Mouse (Mus musculus) intestine, embryonic 15.5 days (tissue): ENCODE data around the gene Dohh. TPM values are rescaled to one million over a fixed set of nuclear protein-coding genes. Genes with fewer than 3 reads are reported as not detected.
A peak's percentile ranks its signal among the peaks of the same experiment; 100 is the strongest.

Experiments used
- ATAC-seq: fragments of 200-750 bp; cut with Nextera tagmentation; 2 replicates; pipeline ENCODE4 v1.8.0; 2017; ENCODE audit warnings: moderate TSS enrichment, moderate library complexity
- H3K27ac ChIP-seq: fragments of 300-500 bp; sonication (generic); 2 replicates; pipeline ENCODE4 v1.5.1; 2015; ENCODE audit warnings: mild to moderate bottlenecking, inconsistent platforms
- H3K27me3 ChIP-seq: fragments of 300-500 bp; sonication (generic); replicated peaks from 2 replicates; pipeline ENCODE4 v1.6.1; 2015; ENCODE audit warnings: inconsistent platforms
- H3K36me3 ChIP-seq: fragments of 300-500 bp; sonication (generic); 2 replicates; pipeline ENCODE4 v1.6.1; 2015; ENCODE audit warnings: inconsistent platforms
- H3K4me1 ChIP-seq: fragments of 300-500 bp; sonication (generic); replicated peaks from 2 replicates; pipeline ENCODE4 v1.6.1; 2015; ENCODE audit warnings: inconsistent platforms
- H3K4me2 ChIP-seq: fragments of 300-500 bp; sonication (generic); replicated peaks from 2 replicates; pipeline ENCODE4 v1.6.1; 2015; ENCODE audit warnings: mild to moderate bottlenecking, inconsistent platforms
- H3K4me3 ChIP-seq: fragments of 300-500 bp; sonication (generic); replicated peaks from 2 replicates; pipeline ENCODE4 v1.5.1; 2015; ENCODE audit warnings: inconsistent platforms
- H3K9ac ChIP-seq: fragments of 300-500 bp; sonication (generic); 2 replicates; pipeline ENCODE4 v1.6.1; 2015; ENCODE audit warnings: inconsistent platforms
- H3K9me3 ChIP-seq: fragments of 300-500 bp; sonication (generic); 2 replicates; pipeline ENCODE4 v1.6.1; 2016; ENCODE audit warnings: inconsistent platforms
- WGBS: fragments of 180-500 bp; shearing (Covaris S2); methylation state at CpG from one replicate; pipeline ENCODE4 v1.1.7; 2015; 5-methylcytosine and 5-hydroxymethylcytosine counted together
- polyA plus RNA-seq: library from polyadenylated mRNA; unstranded; fragments of >200 nt; fragmentation: Nextera tagmentation; extraction: Ambion mirVana; gene quantifications from 2 replicates; pipeline ENCODE4 v1.2.1, GENCODE M21; 2015

Gene Dohh
- 89.2 and 100 TPM in 2 replicates for polyA plus RNA-seq

GRCm38 (mm10) chr10:81383802-81384604 lies at the start of gene Dohh, which contains the start of gene Gm48551:
Gene Dohh, plus strand, starts transcription at chr10:81384428.
Gene Gm48551, plus strand, starts transcription at chr10:81384466.
- Histone ChIP-seq H3K4me2 (peak within 1 kb of the TSS; percentile 84), H3K4me1 (peaks cover 13% of the 10 kb centered on the region), H3K9me3 (no peaks in the 10 kb centered on the region), H3K27me3 (no peaks in the 10 kb centered on the region), H3K9ac (peak within 1 kb of the TSS; percentile 69), H3K36me3 (peaks cover 24% of the 10 kb centered on the region), H3K4me3 (peak within 1 kb of the TSS; percentile 76), H3K27ac (peak within 1 kb of the TSS; percentile 69)
- WGBS, result 8% methylated on average over 54 of the region's 54 CpGs
- peak; percentile 92 for ATAC-seq

GRCm38 (mm10) chr10:81335393-81336340 lies 48.6 kb upstream of the Dohh start:
- peak; percentile 62 for ATAC-seq
- WGBS, result 45% methylated on average over 16 of the region's 19 CpGs
- peak overlapping the region; percentile 3; the same call in 1 of the 2 replicates for H3K9ac ChIP-seq

DNA sequence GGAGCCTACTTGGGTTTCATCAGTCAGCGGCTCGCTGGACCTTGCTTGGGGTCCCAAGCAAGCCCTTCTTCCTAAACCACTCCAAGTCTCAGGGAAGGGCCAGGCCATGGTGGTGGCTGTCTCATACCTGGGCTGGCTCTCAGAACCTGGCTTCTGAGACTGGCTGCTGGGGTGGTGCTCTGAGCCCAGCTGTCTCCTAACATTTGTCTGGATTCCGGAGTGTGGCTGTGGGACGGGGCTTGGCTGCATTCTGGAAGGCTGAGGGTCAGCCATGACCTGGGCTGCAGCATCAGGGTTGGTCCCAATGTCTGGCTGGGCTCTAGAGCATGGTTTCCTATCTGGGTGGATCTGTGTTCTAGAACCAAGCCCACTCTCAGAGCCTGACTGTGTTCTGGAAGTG lies 47.7 kb upstream of the Dohh start:
- Histone ChIP-seq H3K4me1 (peaks cover 43% of the 10 kb centered on the region), H3K4me3 (no peak overlapping the region), H3K27ac (peak overlapping the region; percentile 85), H3K9me3 (no peaks in the 10 kb centered on the region), H3K36me3 (no peaks in the 10 kb centered on the region), H3K27me3 (peaks cover 9% of the 10 kb centered on the region), H3K9ac (no peak overlapping the region), H3K4me2 (no peak overlapping the region)
- ATAC-seq, result no peak
- 87% methylated on average over 4 of the region's 4 CpGs for WGBS

More at GRCm38 (mm10) chr10:81335393-81336340, 48.6 kb upstream of the Dohh start:
- H3K9me3 ChIP-seq, result no peaks in the 10 kb centered on the region
- peaks cover 39% of the 10 kb centered on the region for H3K4me1 ChIP-seq
- peaks cover 9% of the 10 kb centered on the region for H3K27me3 ChIP-seq
- H3K4me2 ChIP-seq, result peak overlapping the region; percentile 18
- H3K4me3 ChIP-seq, result no peak overlapping the region
- H3K27ac ChIP-seq, result peak overlapping the region; percentile 85
- H3K36me3 ChIP-seq, result no peaks in the 10 kb centered on the region

DNA sequence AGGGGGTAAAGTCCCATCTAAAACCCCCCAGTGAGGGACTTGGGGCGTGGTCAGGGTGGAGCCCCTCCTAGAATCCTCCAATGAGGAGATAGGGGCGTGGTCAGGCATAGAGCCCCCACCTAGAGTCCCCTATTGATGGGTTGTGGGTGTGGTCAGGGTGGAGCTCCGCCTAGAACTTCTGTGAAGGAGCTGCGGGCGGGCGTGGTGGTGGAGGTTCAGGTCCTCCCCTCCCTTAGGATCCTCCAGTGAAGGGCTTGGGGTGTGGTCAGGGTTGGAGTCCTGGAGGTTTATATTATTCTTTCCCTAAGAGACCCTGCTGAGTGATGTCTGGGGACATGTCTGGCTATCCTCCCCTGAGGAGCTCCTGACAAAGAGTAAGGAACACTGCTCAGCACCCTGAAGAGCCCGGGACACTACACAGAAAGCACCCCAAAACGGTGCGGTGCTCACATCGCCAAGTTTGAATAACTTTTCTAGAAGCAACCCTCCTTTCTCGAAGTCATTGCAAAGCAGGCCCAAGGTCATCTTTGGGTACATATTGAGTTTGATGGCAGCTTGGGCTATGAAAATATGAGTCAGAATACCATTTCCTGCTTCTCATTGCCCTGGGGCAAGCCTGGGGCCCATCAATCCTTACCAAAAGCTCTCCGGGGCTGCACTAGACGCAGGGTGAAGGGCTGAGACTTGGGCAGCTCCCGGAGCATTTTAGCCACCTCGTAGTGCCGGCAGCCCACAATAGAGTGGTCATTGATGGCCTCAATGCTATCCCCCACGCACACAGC lies 43.5 kb upstream of the Dohh start:
- ATAC-seq, result no peak
- WGBS, result 46% methylated on average over 17 of the region's 17 CpGs
- peaks cover 13% of the 10 kb centered on the region for H3K27me3 ChIP-seq
- H3K4me3 ChIP-seq, result no peak overlapping the region
- peaks cover 23% of the 10 kb centered on the region for H3K4me1 ChIP-seq
- H3K4me2 ChIP-seq, result no peak overlapping the region; the same call in 1 of the 2 replicates
- H3K9me3 ChIP-seq, result no peaks in the 10 kb centered on the region
- no peaks in the 10 kb centered on the region for H3K36me3 ChIP-seq
- H3K27ac ChIP-seq, result no peak overlapping the region
- H3K9ac ChIP-seq, result no peak overlapping the region

GRCm38 (mm10) chr10:81341333-81341949 lies 42.8 kb upstream of the Dohh start:
- Histone ChIP-seq H3K4me2 (no peak overlapping the region), H3K9ac (no peak overlapping the region), H3K4me3 (no peak overlapping the region), H3K36me3 (0 out of 2 replicates have a peak, but pooled peaks cover 3% of the 10 kb centered on the region), H3K9me3 (no peaks in the 10 kb centered on the region), H3K4me1 (peaks cover 21% of the 10 kb centered on the region), H3K27me3 (peaks cover 13% of the 10 kb centered on the region), H3K27ac (no peak overlapping the region)
- WGBS, result 33% methylated on average over 16 of the region's 16 CpGs
- no peak for ATAC-seq

DNA sequence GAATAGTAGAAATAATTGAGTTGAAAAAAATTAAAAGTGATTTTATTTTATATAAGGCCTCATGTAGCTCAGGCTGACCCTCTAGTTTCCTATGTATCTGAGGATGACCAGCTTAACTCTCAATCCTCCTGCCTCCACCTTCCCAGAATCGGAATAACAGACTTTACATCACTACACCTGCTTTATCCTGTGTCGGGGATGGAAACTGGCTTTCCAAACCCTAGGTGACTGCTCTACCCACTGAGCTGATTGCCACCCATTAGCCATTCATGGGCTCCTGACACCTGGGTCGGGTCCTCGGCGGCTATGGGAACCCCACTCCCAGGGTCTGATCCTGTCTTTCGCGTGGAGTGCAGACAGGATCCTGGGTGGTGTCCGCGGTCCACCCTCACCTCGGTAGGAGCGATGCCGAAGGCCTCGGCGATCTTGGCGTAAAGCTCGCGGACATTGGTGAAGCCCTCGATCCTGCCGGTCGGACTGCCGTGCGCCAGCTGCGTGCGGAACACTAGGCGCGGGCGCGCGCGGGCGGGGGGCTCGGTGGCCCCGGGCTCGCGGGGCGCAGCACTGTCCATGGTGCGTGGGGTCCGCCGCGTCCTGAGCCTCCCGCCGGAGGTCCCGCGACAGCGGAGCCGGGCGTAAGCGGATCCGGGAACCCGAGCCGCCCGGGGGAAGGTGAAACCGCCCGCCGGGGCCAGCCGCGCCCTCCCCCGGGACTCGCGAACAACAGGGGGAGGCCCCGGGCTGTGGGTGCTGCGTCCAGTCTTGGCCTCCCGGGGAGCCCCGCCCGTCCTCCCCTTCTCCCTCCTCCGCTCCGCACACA lies 41.3 kb upstream of the Dohh start, which contains the start of gene Gipc3:
Gene Gipc3 (minus strand): TSS at position 581 of the 820 bp plus-strand sequence.
- Histone ChIP-seq H3K27ac (no peak within 1 kb of the TSS), H3K36me3 (0 out of 2 replicates have a peak, but pooled peaks cover 9% of the 10 kb centered on the region), H3K9me3 (no peaks in the 10 kb centered on the region), H3K27me3 (peaks cover 13% of the 10 kb centered on the region), H3K4me3 (peak within 1 kb of the TSS; percentile 51), H3K4me1 (peaks cover 31% of the 10 kb centered on the region), H3K9ac (peak within 1 kb of the TSS; percentile 53), H3K4me2 (peak within 1 kb of the TSS; percentile 93)
- WGBS, result 5% methylated on average over 64 of the region's 67 CpGs
- 0 out of 2 replicates have a peak, but pooled peaks have one; percentile 4 for ATAC-seq

DNA sequence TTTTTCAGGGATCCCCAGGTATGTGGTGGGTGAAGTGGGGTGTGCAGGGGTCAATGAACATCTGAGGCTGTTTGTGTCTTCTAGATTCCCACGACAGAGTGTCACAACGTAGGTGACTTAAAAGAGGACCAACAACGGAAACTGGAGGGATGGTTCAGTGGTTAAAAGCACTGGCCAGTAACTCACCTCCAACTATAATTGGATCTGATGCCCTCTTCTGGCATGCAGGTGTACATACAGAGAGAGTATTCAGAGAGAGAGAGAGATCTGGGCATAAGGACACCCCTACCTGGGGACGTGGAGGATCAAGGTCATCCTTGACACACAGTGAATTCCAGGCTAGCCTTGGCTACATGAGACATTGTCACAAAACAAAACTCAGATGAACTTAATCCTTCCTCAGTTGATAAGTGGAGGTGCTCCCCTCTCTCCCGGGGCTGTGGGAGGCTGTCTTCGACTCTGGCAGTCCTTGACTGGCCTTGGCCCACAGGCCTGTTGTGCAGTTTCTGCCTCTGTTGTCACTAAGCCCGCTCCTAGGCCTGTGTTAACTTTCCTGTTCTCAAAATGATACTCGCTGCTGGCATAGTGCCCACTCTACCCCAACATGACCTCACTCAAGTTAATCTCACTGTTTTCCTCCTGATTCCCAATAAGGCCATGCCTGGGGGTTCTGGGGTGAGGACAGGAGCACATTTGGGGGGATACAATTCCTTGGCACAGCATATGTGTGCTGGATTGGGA lies 39.6 kb upstream of the Dohh start:
- Histone ChIP-seq H3K4me1 (peaks cover 42% of the 10 kb centered on the region), H3K27me3 (peaks cover 13% of the 10 kb centered on the region), H3K4me3 (no peak overlapping the region), H3K27ac (no peak overlapping the region), H3K4me2 (no peak overlapping the region), H3K9me3 (no peaks in the 10 kb centered on the region), H3K36me3 (0 out of 2 replicates have a peak, but pooled peaks cover 9% of the 10 kb centered on the region), H3K9ac (no peak overlapping the region)
- WGBS, result 48% methylated on average over 8 of the region's 8 CpGs
- no peak for ATAC-seq

GRCm38 (mm10) chr10:81345162-81345534 lies 39.1 kb upstream of the Dohh start:
- Histone ChIP-seq H3K4me1 (peaks cover 45% of the 10 kb centered on the region), H3K9ac (no peak overlapping the region), H3K27me3 (peaks cover 13% of the 10 kb centered on the region), H3K27ac (no peak overlapping the region), H3K4me3 (no peak overlapping the region), H3K36me3 (0 out of 2 replicates have a peak, but pooled peaks cover 9% of the 10 kb centered on the region), H3K4me2 (no peak overlapping the region), H3K9me3 (no peaks in the 10 kb centered on the region)
- 85% methylated on average over 4 of the region's 4 CpGs for WGBS
- no peak for ATAC-seq

DNA sequence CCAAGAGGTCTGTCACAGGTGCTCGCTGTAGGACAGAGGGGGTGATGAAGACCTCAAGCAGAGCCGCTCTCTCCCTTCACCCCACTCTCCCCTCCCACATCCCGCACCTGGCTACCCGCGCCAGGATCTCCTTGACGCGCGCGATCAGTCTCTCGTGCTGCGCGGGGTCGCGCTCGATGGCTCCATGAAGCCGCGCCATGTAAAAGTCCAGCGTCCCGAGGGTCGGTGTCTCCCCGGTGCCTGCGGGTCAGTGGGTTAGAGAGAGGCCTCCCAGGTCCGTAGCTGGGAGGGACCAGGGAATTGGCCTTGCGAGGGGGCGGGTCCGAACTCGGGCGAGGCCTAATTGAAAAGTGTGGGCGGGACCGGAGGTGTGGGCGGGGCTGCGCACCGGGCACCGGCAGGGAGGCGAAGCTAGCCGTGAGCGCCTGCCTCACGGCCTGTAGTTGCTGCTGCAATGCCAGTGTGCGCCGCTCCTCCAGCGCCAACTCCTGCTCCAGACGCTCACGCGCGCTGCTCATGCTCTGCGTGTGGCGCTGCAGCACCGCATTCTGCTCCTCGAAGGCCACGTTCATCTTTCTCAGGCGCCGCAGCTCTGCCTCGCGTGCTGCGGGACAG lies 37.7 kb upstream of the Dohh start:
- Histone ChIP-seq H3K27me3 (peaks cover 13% of the 10 kb centered on the region), H3K4me3 (peak overlapping the region; percentile 31)

More for the DNA sequence above, 37.7 kb upstream of the Dohh start:
- 15% methylated on average over 54 of the region's 55 CpGs for WGBS
- H3K9me3 ChIP-seq, result no peaks in the 10 kb centered on the region
- peak overlapping the region; percentile 35; the same call in 1 of the 2 replicates for H3K9ac ChIP-seq
- H3K4me1 ChIP-seq, result peaks cover 41% of the 10 kb centered on the region
- 0 out of 2 replicates have a peak, but pooled peaks cover 9% of the 10 kb centered on the region for H3K36me3 ChIP-seq
- peak; percentile 37 for ATAC-seq
- peak overlapping the region; percentile 70 for H3K4me2 ChIP-seq
- H3K27ac ChIP-seq, result peak overlapping the region; percentile 59; the same call in 1 of the 2 replicates
